In genomic region chr11:109611303-109612149, GRCm38 (mm10) we compare ENCODE assay signal across 8 mouse cellular contexts. TPM values are rescaled to one million over a fixed set of nuclear protein-coding genes. Genes with fewer than 3 reads are reported as not detected.
DNase-seq lines count a peak whose midpoint lies in the region; ATAC-seq and TF ChIP-seq lines count a peak whose summit lies in the region.

Gene Wipi1 (minus strand): TSS chr11:109611967.

- no peak for TF ChIP-seq CTCF in lung, adult 2 months (IDR thresholded peaks at IDR 0.05; ENCODE audit: insufficient read depth, low read length)

- peak within 1 kb of the TSS; percentile 80 for H3K4me2 ChIP-seq in forebrain, embryonic 15.5 days (replicated peaks)

- WGBS in forebrain, embryonic 15.5 days = under 1% methylated on average over 56 of the region's 58 CpGs
- WGBS in lung, adult 2 months = under 1% methylated on average over 58 of the region's 58 CpGs

- H3K27me3 ChIP-seq in forebrain, embryonic 15.5 days = 0 out of 2 replicates have a peak, but pooled peaks cover 7% of the 10 kb centered on the region

- intact Hi-C loops in heart, postnatal 25 days (cut with DNase I) = loop anchor here (10.0 kb wide), 1 partner anchor 167 kb away; no protein-coding TSS in a partner anchor

- no peaks in the 10 kb centered on the region for H3K4me1 ChIP-seq in ES-E14 (ENCODE audit: control insufficient read depth in 2 of 2, insufficient read depth in 2 of 2, low read length in 2 of 2, poor library complexity in 1 of 2)
- H3K4me1 ChIP-seq in forebrain, embryonic 15.5 days = peaks cover 14% of the 10 kb centered on the region
- H3K4me1 ChIP-seq in lung, adult 2 months (ENCODE audit: control insufficient read depth, insufficient read depth, low read length) = peaks cover 7% of the 10 kb centered on the region

- peak; percentile 96 for ATAC-seq in forebrain, embryonic 15.5 days (replicated peaks)
- peak; percentile 85 for ATAC-seq in neutrophil, adult 5-6 weeks (ENCODE audit: extremely low read depth, insufficient number of reproducible peaks, low FRiP score, poor library complexity, severe bottlenecking)

- H3K9ac ChIP-seq in ES-E14 (ENCODE audit: insufficient read depth, low read depth, low read length, poor library complexity, severe bottlenecking) = peak within 1 kb of the TSS; percentile 70
- H3K9ac ChIP-seq in forebrain, embryonic 15.5 days (replicated peaks) = peak within 1 kb of the TSS; percentile 56

- peak; percentile 98 for DNase-seq in ES-E14 (ENCODE audit: low read depth, low spot score)
- DNase-seq in cerebellum, adult 11-12 months = peak; percentile 98
- DNase-seq in heart, postnatal 25 days (ENCODE audit: low spot score) = peak; percentile 99
- DNase-seq in layer of hippocampus, adult 18-20 months (ENCODE audit: low spot score in 2 of 2) = peak; percentile 98 to 99
- peak; percentile 100 for DNase-seq in lung, adult 2 months
- peak; percentile 89 to 90 for DNase-seq in thymus, adult 18-20 months

- peak within 1 kb of the TSS; percentile 78 to 94 for H3K4me3 ChIP-seq in ES-E14 (ENCODE audit: insufficient read depth in 1 of 2, low read depth in 1 of 2, low read length in 2 of 2, poor library complexity in 1 of 2, severe bottlenecking in 1 of 2)
- peak within 1 kb of the TSS; percentile 68 for H3K4me3 ChIP-seq in forebrain, embryonic 15.5 days
- H3K4me3 ChIP-seq in lung, adult 2 months (replicated peaks; ENCODE audit: extremely low read depth, low read depth, low read length) = peak within 1 kb of the TSS; percentile 94

- no peak within 1 kb of the TSS for H3K27ac ChIP-seq in ES-E14 (ENCODE audit: insufficient read depth, low read depth, low read length, poor library complexity, severe bottlenecking)
- peak within 1 kb of the TSS; percentile 47; the same call in 1 of the 2 replicates for H3K27ac ChIP-seq in forebrain, embryonic 15.5 days (replicated peaks)

- TF ChIP-seq POLR2A in lung, adult 2 months (IDR thresholded peaks at IDR 0.05; ENCODE audit: borderline replicate concordance, extremely low read depth, low read depth, low read length) = peak; percentile 68; the same call in 1 of the 2 replicates

- no peaks in the 10 kb centered on the region for H3K36me3 ChIP-seq in ES-E14 (ENCODE audit: control insufficient read depth, insufficient read depth, low read length, poor library complexity, severe bottlenecking)
- no peaks in the 10 kb centered on the region for H3K36me3 ChIP-seq in forebrain, embryonic 15.5 days

- H3K9me3 ChIP-seq in ES-E14 (ENCODE audit: control insufficient read depth, insufficient read depth, low read depth, low read length) = no peaks in the 10 kb centered on the region
- H3K9me3 ChIP-seq in forebrain, embryonic 15.5 days = no peaks in the 10 kb centered on the region

- in situ Hi-C loops in ES-E14 (cut with MboI; ENCODE audit: low sequenced_read_pairs in 2 of 2, unreplicated experiment in 2 of 2) = no loop called here

TF ChIP-seq in ES-E14, 5 proteins besides CTCF, POLR2A, EP300 and RAD21:
- TF ChIP-seq HCFC1 (IDR thresholded peaks at IDR 0.05; ENCODE audit: borderline replicate concordance, insufficient read depth, low read length) (no peak), MAFK (IDR thresholded peaks at IDR 0.05; ENCODE audit: insufficient read depth, low read depth, low read length) (no peak), CHD2 (IDR thresholded peaks at IDR 0.05; ENCODE audit: low read depth, low read length) (no peak), ZC3H11A (IDR thresholded peaks at IDR 0.05; ENCODE audit: borderline replicate concordance, low read depth, low read length) (no peak), ZNF384 (IDR thresholded peaks at IDR 0.05; ENCODE audit: low read depth, low read length) (no peak)

RNA-seq across cellular contexts. Expression of gene Wipi1, which starts in this region (rescaled TPM):
- 4.8 and 6.6 TPM in 2 replicates for total RNA-seq in ES-E14 (2012; rRNA removed)
- polyA plus RNA-seq in forebrain, embryonic 15.5 days (2015; fragmentation: Nextera tagmentation; extraction: Ambion mirVana) = 12.1 and 13.0 TPM in 2 replicates
- 100 to 1,000 TPM; 105 to 107 TPM for total RNA-seq in heart, postnatal 25 days (2021)
- total RNA-seq in layer of hippocampus, adult 18-20 months (2021) = 10 to 100 TPM; 21.1 to 21.6 TPM
- 16.3 and 20.3 TPM in 2 replicates for polyA plus RNA-seq in lung, adult 2 months (2012; rRNA removed)
- 1.2 and 2.4 TPM in 2 replicates for total RNA-seq in neutrophil, adult 5-6 weeks (2017)

Comparison
In these comparisons a context has a peak if more than half of its experiments do, and no peak if none do; other contexts are left out.
1. RNA of gene Wipi1 (total RNA-seq): 105 to 107 TPM in heart, postnatal 25 days; 21.1 to 21.6 TPM in layer of hippocampus, adult 18-20 months, 4.8 to 6.6 TPM in ES-E14 and 1.2 to 2.4 TPM in neutrophil, adult 5-6 weeks; every median in the first group is over 4 times any median in the second.
2. Peak in every context shown above with its lines, with median percentiles within 50 percentile points of each other: DNase-seq and H3K4me3 ChIP-seq.